Mouse (Mus musculus): ENCODE data around the gene Inpp5f. TPM values are rescaled to one million over a fixed set of nuclear protein-coding genes. Genes with fewer than 3 reads are reported as not detected.
"Not testable (repeated sequence)": the region's sequence is repeated elsewhere in the genome, so short reads cannot be mapped to it uniquely, and the experiment has no call there.

Gene Inpp5f
- 1 to 10 TPM; 4.4 to 4.8 TPM for total RNA-seq (2021)
- long read RNA-seq, experiment 1, partial matches to known transcripts, result 0 of 3 reads
- long read RNA-seq, experiment 1, other reads (novel, unspliced or antisense), result 3 of 3 reads
- long read RNA-seq, experiment 2, full-length matches to known transcripts, result 3 of 7 reads
- long read RNA-seq, experiment 2, partial matches to known transcripts, result 0 of 7 reads
- long read RNA-seq, experiment 2, other reads (novel, unspliced or antisense), result 4 of 7 reads

GRCm38 (mm10) chr7:128610897-128611798 is at the start of gene Inpp5f:
Inpp5f (plus strand) TSS chr7:128611328.
- intact Hi-C loops (cut with DNase I; ENCODE audit: low total_unique reads), result no loop called here
- peak; percentile 99 for DNase-seq

- intact Hi-C loops (cut with DNase I; ENCODE audit: low total_unique reads), result no loop called here
- DNase-seq, result no peak
Observed at GRCm38 (mm10) chr7:128563373-128563772, 47.8 kb upstream of the Inpp5f start.

GRCm38 (mm10) chr7:128566311-128566710 is 44.8 kb upstream of the Inpp5f start:
- DNase-seq, result no peak
- intact Hi-C loops (cut with DNase I; ENCODE audit: low total_unique reads), result no loop called here

GRCm38 (mm10) chr7:128567561-128568244 is 43.4 kb upstream of the Inpp5f start:
- intact Hi-C loops (cut with DNase I; ENCODE audit: low total_unique reads), result no loop called here
- no peak for DNase-seq

GRCm38 (mm10) chr7:128569429-128569828 is 41.7 kb upstream of the Inpp5f start:
- DNase-seq; intact Hi-C loops (cut with DNase I; ENCODE audit: low total_unique reads): not testable (repeated sequence)

GRCm38 (mm10) chr7:128569987-128570656 is 41.0 kb upstream of the Inpp5f start:
- intact Hi-C loops (cut with DNase I; ENCODE audit: low total_unique reads), result no loop called here

GRCm38 (mm10) chr7:128570657-128571056 is 40.5 kb upstream of the Inpp5f start:
- intact Hi-C loops (cut with DNase I; ENCODE audit: low total_unique reads); DNase-seq: not testable (repeated sequence)

More at GRCm38 (mm10) chr7:128569987-128570656, 41.0 kb upstream of the Inpp5f start:
- no peak for DNase-seq

GRCm38 (mm10) chr7:128572030-128572429 is 39.1 kb upstream of the Inpp5f start:
- DNase-seq, result no peak
- intact Hi-C loops (cut with DNase I; ENCODE audit: low total_unique reads), result no loop called here

- intact Hi-C loops (cut with DNase I; ENCODE audit: low total_unique reads), result no loop called here
- no peak for DNase-seq
Observed at GRCm38 (mm10) chr7:128575211-128575610, 35.9 kb upstream of the Inpp5f start.

- no peak for DNase-seq
- intact Hi-C loops (cut with DNase I; ENCODE audit: low total_unique reads), result no loop called here
Observed at GRCm38 (mm10) chr7:128575794-128576193, 35.3 kb upstream of the Inpp5f start.

GRCm38 (mm10) chr7:128577607-128578006 is 33.5 kb upstream of the Inpp5f start:
- intact Hi-C loops (cut with DNase I; ENCODE audit: low total_unique reads), result no loop called here
- no peak for DNase-seq

GRCm38 (mm10) chr7:128578199-128578945 is 32.8 kb upstream of the Inpp5f start:
- intact Hi-C loops (cut with DNase I; ENCODE audit: low total_unique reads), result no loop called here
- no peak for DNase-seq

GRCm38 (mm10) chr7:128579381-128579780 is 31.7 kb upstream of the Inpp5f start:
- DNase-seq, result no peak
- intact Hi-C loops (cut with DNase I; ENCODE audit: low total_unique reads), result no loop called here

GRCm38 (mm10) chr7:128580318-128580717 is 30.8 kb upstream of the Inpp5f start:
- intact Hi-C loops (cut with DNase I; ENCODE audit: low total_unique reads), result no loop called here
- DNase-seq, result no peak

- no peak for DNase-seq
Observed at GRCm38 (mm10) chr7:128581864-128582484, 29.2 kb upstream of the Inpp5f start.

GRCm38 (mm10) chr7:128583213-128583948 is 27.7 kb upstream of the Inpp5f start:
- DNase-seq, result no peak
- intact Hi-C loops (cut with DNase I; ENCODE audit: low total_unique reads), result no loop called here

More at GRCm38 (mm10) chr7:128581864-128582484, 29.2 kb upstream of the Inpp5f start:
- intact Hi-C loops (cut with DNase I; ENCODE audit: low total_unique reads), result no loop called here

GRCm38 (mm10) chr7:128587334-128587933 is 23.7 kb upstream of the Inpp5f start:
- intact Hi-C loops (cut with DNase I; ENCODE audit: low total_unique reads), result no loop called here
- no peak for DNase-seq
